Mouse (Mus musculus) C2C12 (cell line): Measurements from ENCODE around the gene Gm20521. TPM values are rescaled to one million over a fixed set of nuclear protein-coding genes. Genes with fewer than 3 reads are reported as not detected.

Source experiments
- H3K27me3 ChIP-seq: one replicate; pipeline ENCODE4 v1.6.1; 2011; ENCODE audit not compliant: control insufficient read depth, insufficient read depth, insufficient read length
- H3K36me3 ChIP-seq: one replicate; pipeline ENCODE4 v1.6.1; 2011; ENCODE audit not compliant: control insufficient read depth, insufficient read depth
- H3K4me3 ChIP-seq: one replicate; pipeline ENCODE4 v1.5.1; 2011; ENCODE audit warnings: mild to moderate bottlenecking, control low read depth; ENCODE audit not compliant: poor library complexity, insufficient read depth, severe bottlenecking
- H3K79me2 ChIP-seq: one replicate; pipeline ENCODE4 v1.6.1; 2011; ENCODE audit not compliant: control insufficient read depth, insufficient read depth
- H3K79me3 ChIP-seq: one replicate; pipeline ENCODE4 v1.6.1; 2011; ENCODE audit warnings: low read depth, control low read depth
- H3ac ChIP-seq: one replicate; pipeline ENCODE3; 2011; ENCODE audit warnings: low read depth; ENCODE audit not compliant: control insufficient read depth, insufficient read length
- CEBPB ChIP-seq: IDR thresholded peaks from one replicate; pipeline ENCODE4 v1.6.1; 2011; ENCODE audit warnings: low read depth, mild to moderate bottlenecking, control low read depth, moderate library complexity
- CTCF ChIP-seq: IDR thresholded peaks from one replicate; pipeline ENCODE4 v1.5.1; 2011; ENCODE audit not compliant: control insufficient read depth, insufficient read depth, insufficient read length
- FOSL1 ChIP-seq: IDR thresholded peaks from one replicate; pipeline ENCODE4 v1.8.0; 2011; ENCODE audit warnings: mild to moderate bottlenecking, low read length; ENCODE audit not compliant: poor library complexity, insufficient read depth, severe bottlenecking
- MAX ChIP-seq: IDR thresholded peaks from one replicate; pipeline ENCODE4 v1.6.1; 2011; ENCODE audit warnings: mild to moderate bottlenecking, control low read depth
- MYOD1 ChIP-seq: IDR thresholded peaks from one replicate; pipeline ENCODE4 v1.6.1; 2011; ENCODE audit warnings: low read depth; ENCODE audit not compliant: control insufficient read depth, insufficient read length
- MYOG ChIP-seq: IDR thresholded peaks from one replicate; pipeline ENCODE4 v1.6.1; 2011; ENCODE audit not compliant: control insufficient read depth, insufficient read length; ENCODE audit errors: extremely low read depth
- USF1 ChIP-seq: IDR thresholded peaks from one replicate; pipeline ENCODE4 v1.6.1; 2011; ENCODE audit warnings: low read depth, mild to moderate bottlenecking, control low read depth, moderate library complexity
- polyA plus RNA-seq: library from polyadenylated mRNA; unstranded; fragments of >200 nt; fragmentation: generic; extraction: Trizol; gene quantifications from one replicate; pipeline ENCODE4 v1.2.1, GENCODE M21; 2012; ENCODE audit warnings: missing spikeins

Gene Gm20521
- polyA plus RNA-seq, 1 experiment, result 0.49 TPM

GRCm38 (mm10) chr14:54937361-54938182, 54.3 kb downstream of the Gm20521 start:
- Histone ChIP-seq H3K36me3 (no peaks in the 10 kb centered on the region), H3K79me3 (no peaks in the 10 kb centered on the region), H3K4me3 (no peak overlapping the region), H3ac (no peak overlapping the region), H3K79me2 (no peaks in the 10 kb centered on the region), H3K27me3 (peaks cover 21% of the 10 kb centered on the region)
- TF ChIP-seq CEBPB (no peak), CTCF (no peak), MYOD1 (no peak), USF1 (no peak), MAX (no peak), MYOG (no peak), FOSL1 (no peak)

GRCm38 (mm10) chr14:54938431-54939219, 55.4 kb downstream of the Gm20521 start:
- Histone ChIP-seq H3K79me2 (no peaks in the 10 kb centered on the region), H3K27me3 (peaks cover 21% of the 10 kb centered on the region), H3K4me3 (no peak overlapping the region), H3K36me3 (no peaks in the 10 kb centered on the region), H3ac (no peak overlapping the region), H3K79me3 (no peaks in the 10 kb centered on the region)
- TF ChIP-seq FOSL1 (no peak), MYOD1 (no peak), CEBPB (no peak), USF1 (no peak), MYOG (no peak), CTCF (no peak), MAX (no peak)

GRCm38 (mm10) chr14:54939434-54940175, 56.4 kb downstream of the Gm20521 start:
- no peak overlapping the region for H3K4me3 ChIP-seq
- H3K36me3 ChIP-seq, result no peaks in the 10 kb centered on the region
- H3ac ChIP-seq, result no peak overlapping the region
- H3K27me3 ChIP-seq, result peaks cover 26% of the 10 kb centered on the region
- no peak for TF ChIP-seq MAX
- no peak for TF ChIP-seq MYOG
- no peak for TF ChIP-seq USF1
- no peak for TF ChIP-seq MYOD1
- TF ChIP-seq FOSL1, result no peak
- no peak for TF ChIP-seq CTCF
- TF ChIP-seq CEBPB, result no peak
- H3K79me3 ChIP-seq, result no peaks in the 10 kb centered on the region
- H3K79me2 ChIP-seq, result no peaks in the 10 kb centered on the region

GRCm38 (mm10) chr14:54940176-54940530, 56.9 kb downstream of the Gm20521 start:
- Histone ChIP-seq H3ac (no peak overlapping the region), H3K79me3 (no peaks in the 10 kb centered on the region), H3K27me3 (peaks cover 20% of the 10 kb centered on the region), H3K79me2 (no peaks in the 10 kb centered on the region), H3K36me3 (no peaks in the 10 kb centered on the region), H3K4me3 (no peak overlapping the region)
- TF ChIP-seq MAX, result no peak
- TF ChIP-seq MYOG, result no peak

GRCm38 (mm10) chr14:54941024-54941978, 58.1 kb downstream of the Gm20521 start:
- TF ChIP-seq MYOG, result no peak
- no peak for TF ChIP-seq CTCF
- no peak for TF ChIP-seq FOSL1
- no peak for TF ChIP-seq CEBPB
- no peak for TF ChIP-seq MAX
- TF ChIP-seq MYOD1, result no peak
- no peak for TF ChIP-seq USF1
- no peaks in the 10 kb centered on the region for H3K36me3 ChIP-seq

More at GRCm38 (mm10) chr14:54941024-54941978, 58.1 kb downstream of the Gm20521 start:
- H3ac ChIP-seq, result no peak overlapping the region
- H3K79me2 ChIP-seq, result no peaks in the 10 kb centered on the region
- H3K27me3 ChIP-seq, result peaks cover 15% of the 10 kb centered on the region
- H3K4me3 ChIP-seq, result no peak overlapping the region
- no peaks in the 10 kb centered on the region for H3K79me3 ChIP-seq
